Mouse (Mus musculus): ENCODE results near the gene Cd300a. TPM values are rescaled to one million over a fixed set of nuclear protein-coding genes. Genes with fewer than 3 reads are reported as not detected.

Cd300a gene
- total RNA-seq, 1 experiment from 2014 or later, result 100 TPM

Other genes with a start within 250 kb of the Cd300a start
- gene Rpl38, start 221.5 kb upstream of the Cd300a start, total RNA-seq (2017), result 671 and 750 TPM in 2 replicates
- gene Ttyh2, start 214.6 kb upstream of the Cd300a start, total RNA-seq (2017), result 2.2 and 3.5 TPM in 2 replicates
- gene Dnaic2, start 162.6 kb upstream of the Cd300a start, total RNA-seq (2017), result 0.35 and 0.61 TPM in 2 replicates
- gene Kif19a, start 124.7 kb upstream of the Cd300a start, total RNA-seq (2017), result 3.1 and 5.4 TPM in 2 replicates
- gene Btbd17, start 94.1 kb upstream of the Cd300a start, total RNA-seq (2017), result not detected in 2 replicates
- gene Gpr142, start 91.1 kb upstream of the Cd300a start, total RNA-seq (2017), result not detected in 2 replicates
- gene Gprc5c, start 38.9 kb upstream of the Cd300a start, total RNA-seq (2017), result 0.37 and 1.0 TPM in 2 replicates
- gene Cd300lb, start 44.3 kb downstream of the Cd300a start, total RNA-seq (2017), result 222 and 223 TPM in 2 replicates
- gene Cd300c, start 79.1 kb downstream of the Cd300a start, total RNA-seq (2017), result not detected in 2 replicates
- gene Cd300ld, start 99.9 kb downstream of the Cd300a start, total RNA-seq (2017), result 339 and 374 TPM in 2 replicates
- 72.4 and 72.5 TPM in 2 replicates for gene Cd300c2, start 111.8 kb downstream of the Cd300a start, total RNA-seq (2017)
- gene Cd300ld2, start 126.2 kb downstream of the Cd300a start, total RNA-seq (2017), result not detected in 2 replicates
- gene Cd300ld4, start 137.0 kb downstream of the Cd300a start, total RNA-seq (2017), result not detected in 2 replicates
- not detected in 2 replicates for gene Cd300ld5, start 147.7 kb downstream of the Cd300a start, total RNA-seq (2017)
- 58.7 and 61.0 TPM in 2 replicates for gene Cd300ld3, start 158.4 kb downstream of the Cd300a start, total RNA-seq (2017)
- 0.98 and 1.6 TPM in 2 replicates for gene Cd300e, start 172.1 kb downstream of the Cd300a start, total RNA-seq (2017)
- 9.7 and 13.5 TPM in 2 replicates for gene Rab37, start 201.4 kb downstream of the Cd300a start, total RNA-seq (2017)
- 369 and 393 TPM in 2 replicates for gene Cd300lf, start 244.0 kb downstream of the Cd300a start, total RNA-seq (2017)

Data from neutrophil, adult 5-6 weeks (primary cell).